Mouse (Mus musculus): ENCODE results near the gene Gnaq.
"Not testable (repeated sequence)": the region's sequence is repeated elsewhere in the genome, so short reads cannot be mapped to it uniquely, and the experiment has no call there.

The Gnaq gene

GRCm38 (mm10) chr19:16147446-16147845 lies 14.8 kb downstream of the Gnaq start:
- DNase-seq (ENCODE audit: low spot score in 2 of 2): no peak

DNA sequence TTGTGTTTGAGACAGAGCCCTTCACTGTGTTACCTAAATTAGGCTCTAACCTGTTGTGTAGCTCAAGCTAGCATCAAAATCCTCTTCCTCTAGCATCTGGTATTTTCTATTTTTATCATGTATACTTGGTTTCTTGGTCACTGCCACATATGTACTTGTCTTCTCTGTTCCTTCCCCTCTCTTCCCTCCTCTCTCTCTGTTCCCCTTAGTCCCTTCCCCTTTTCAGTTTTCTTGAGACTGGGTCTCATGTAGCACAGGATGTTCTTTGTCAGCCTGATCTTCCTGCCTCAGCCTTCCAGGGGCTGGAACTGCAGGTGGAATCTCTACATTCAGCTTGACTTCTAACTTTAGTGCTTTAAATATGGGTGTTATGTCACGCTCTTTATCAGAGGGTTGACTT lies 16.5 kb downstream of the Gnaq start:
- DNase-seq (ENCODE audit: low spot score in 2 of 2): no peak

GRCm38 (mm10) chr19:16150328-16150727 lies 17.7 kb downstream of the Gnaq start:
- DNase-seq (ENCODE audit: low spot score in 2 of 2): no peak

- DNase-seq (ENCODE audit: low spot score in 2 of 2): no peak
Observed at GRCm38 (mm10) chr19:16153851-16154250, 21.2 kb downstream of the Gnaq start.

GRCm38 (mm10) chr19:16154480-16154879 lies 21.8 kb downstream of the Gnaq start:
- no peak for DNase-seq (ENCODE audit: low spot score in 2 of 2)

GRCm38 (mm10) chr19:16157120-16157519 lies 24.5 kb downstream of the Gnaq start:
- no peak for DNase-seq (ENCODE audit: low spot score in 2 of 2)

GRCm38 (mm10) chr19:16160759-16161158 lies 28.1 kb downstream of the Gnaq start:
- DNase-seq (ENCODE audit: low spot score in 2 of 2): peak in 1 of 2 experiments; percentile 40

- no peak for DNase-seq (ENCODE audit: low spot score in 2 of 2)
Observed at GRCm38 (mm10) chr19:16161222-16161621, 28.6 kb downstream of the Gnaq start.

DNA sequence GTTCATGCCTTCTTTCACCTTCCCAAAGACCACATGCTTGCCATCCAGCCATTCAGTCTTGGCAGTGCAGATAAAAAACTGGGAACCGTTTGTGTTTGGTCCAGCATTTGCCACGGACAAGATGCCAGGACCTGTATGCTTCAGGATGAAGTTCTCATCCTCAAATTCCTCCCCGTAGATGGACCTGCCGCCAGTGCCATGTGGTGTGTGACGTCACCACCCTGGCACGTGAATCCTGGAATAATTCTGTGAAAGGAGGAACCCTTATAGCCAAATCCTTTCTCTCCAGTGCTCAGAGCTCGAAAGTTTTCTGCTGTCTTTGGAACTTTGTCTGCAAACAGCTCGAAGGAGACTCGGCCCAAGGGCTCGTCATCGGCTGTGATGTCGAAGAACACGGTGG lies 31.8 kb downstream of the Gnaq start:
- DNase-seq (ENCODE audit: low spot score in 2 of 2): not testable (repeated sequence)

DNA sequence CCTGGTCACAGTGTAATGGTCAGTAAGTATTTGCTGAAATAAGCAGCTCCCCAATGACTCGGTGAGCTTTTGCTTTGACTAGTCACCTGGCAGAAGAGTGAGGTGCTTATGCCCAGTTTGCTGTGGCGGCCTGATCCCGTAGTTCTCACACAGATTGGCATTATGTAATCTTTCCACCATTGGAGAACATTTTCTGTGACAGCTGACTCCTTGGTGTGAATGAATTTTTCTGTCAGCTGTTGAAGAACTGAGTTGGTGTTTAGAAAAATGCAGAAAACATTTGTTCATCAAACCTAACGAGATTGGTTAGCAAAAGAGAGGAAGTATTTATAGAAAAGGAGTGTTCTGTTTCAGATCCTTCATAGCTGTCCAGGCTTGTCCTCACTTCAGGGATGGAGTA lies 34.6 kb downstream of the Gnaq start:
- DNase-seq (ENCODE audit: low spot score in 2 of 2): no peak

DNA sequence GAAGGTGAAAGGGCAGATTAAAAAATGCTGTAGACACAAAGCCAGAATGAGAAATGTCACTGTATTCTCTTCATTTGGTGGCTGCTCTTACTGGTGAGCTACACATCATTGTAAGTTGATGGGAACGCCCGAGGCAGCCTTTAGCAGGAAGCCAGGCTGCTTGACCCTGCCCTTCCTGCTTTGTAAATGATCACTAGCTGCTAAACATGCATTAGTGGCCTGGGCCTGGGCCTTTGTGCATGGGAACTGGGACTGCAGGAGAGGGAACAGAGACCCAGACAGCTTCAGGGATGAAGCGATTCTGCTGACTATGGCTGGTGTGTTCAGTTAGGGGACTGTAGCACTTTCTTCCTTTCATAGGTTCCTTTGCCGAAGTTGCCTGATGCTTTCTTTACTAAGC lies 35.6 kb downstream of the Gnaq start:
- DNase-seq (ENCODE audit: low spot score in 2 of 2): peak in 1 of 2 experiments; percentile 46

DNA sequence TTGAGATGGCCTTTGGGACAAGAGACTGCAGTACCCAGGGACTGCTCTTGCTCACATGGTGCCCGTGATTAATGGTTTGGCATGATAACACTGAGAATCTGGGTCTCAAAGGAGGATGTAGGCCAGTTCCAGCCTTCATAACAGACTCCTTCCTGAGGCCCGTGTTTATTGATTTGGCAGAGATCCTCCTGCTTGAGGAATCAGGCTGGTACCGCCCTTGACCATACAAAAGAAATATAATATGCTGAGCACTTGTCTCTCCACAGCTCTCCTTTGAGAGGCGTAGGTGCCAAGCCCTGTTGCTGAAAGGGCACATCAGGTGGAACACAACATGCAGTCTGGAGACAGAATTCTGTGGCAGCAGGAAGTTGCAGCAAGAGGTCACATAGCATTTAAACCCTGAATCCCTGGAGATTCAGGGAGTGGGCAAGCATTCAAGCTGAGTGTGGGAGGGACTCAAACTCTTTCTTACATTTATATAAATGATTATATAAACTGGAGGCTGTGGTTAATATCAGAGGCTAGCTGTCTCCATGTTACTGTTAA lies 36.1 kb downstream of the Gnaq start:
- no peak for DNase-seq (ENCODE audit: low spot score in 2 of 2)

DNA sequence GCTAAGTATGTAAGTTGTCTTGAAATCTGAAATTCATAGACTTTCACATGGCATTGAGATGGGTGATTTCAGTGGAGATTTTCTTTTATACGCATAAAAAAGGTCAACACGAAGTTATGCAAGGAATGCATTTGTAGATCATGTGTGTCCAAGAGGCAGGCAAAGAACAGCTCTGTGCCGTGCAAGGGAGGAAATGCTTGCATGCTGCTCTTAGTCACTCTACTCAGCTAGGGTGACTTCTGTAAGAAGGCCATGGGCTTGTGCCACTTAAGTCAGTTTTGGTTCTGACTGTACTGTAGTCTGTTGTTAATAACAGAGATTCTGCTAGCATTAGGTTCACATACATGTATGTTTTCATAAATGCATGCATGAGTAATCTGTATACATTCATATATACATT lies 38.1 kb downstream of the Gnaq start:
- DNase-seq (ENCODE audit: low spot score in 2 of 2): no peak

GRCm38 (mm10) chr19:16173721-16174120 lies 41.1 kb downstream of the Gnaq start:
- DNase-seq (ENCODE audit: low spot score in 2 of 2): no peak

DNA sequence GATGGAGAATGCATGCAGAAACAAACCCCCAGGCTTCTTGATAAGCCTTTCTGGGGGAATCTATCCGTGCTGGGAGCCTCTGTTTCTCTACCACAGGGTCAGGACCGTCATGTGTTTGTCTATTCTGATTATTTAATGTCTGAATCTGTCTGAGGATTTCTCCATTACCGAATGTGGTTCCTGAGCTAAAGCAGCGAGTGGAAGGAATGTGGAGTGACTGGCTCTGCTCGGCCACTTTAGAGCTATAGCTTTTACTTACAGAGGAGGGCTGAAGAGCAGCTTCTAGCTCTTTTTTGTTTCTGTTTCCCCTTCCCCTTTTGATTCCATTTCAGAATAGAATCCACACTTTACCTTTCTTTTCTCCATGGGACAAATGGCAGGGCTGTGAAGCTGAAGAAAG lies 43.8 kb downstream of the Gnaq start:
- no peak for DNase-seq (ENCODE audit: low spot score in 2 of 2)

GRCm38 (mm10) chr19:16177139-16177727 lies 44.6 kb downstream of the Gnaq start:
- DNase-seq (ENCODE audit: low spot score in 2 of 2): no peak

- DNase-seq (ENCODE audit: low spot score in 2 of 2): no peak
Observed at GRCm38 (mm10) chr19:16181258-16181657, 48.6 kb downstream of the Gnaq start.

DNA sequence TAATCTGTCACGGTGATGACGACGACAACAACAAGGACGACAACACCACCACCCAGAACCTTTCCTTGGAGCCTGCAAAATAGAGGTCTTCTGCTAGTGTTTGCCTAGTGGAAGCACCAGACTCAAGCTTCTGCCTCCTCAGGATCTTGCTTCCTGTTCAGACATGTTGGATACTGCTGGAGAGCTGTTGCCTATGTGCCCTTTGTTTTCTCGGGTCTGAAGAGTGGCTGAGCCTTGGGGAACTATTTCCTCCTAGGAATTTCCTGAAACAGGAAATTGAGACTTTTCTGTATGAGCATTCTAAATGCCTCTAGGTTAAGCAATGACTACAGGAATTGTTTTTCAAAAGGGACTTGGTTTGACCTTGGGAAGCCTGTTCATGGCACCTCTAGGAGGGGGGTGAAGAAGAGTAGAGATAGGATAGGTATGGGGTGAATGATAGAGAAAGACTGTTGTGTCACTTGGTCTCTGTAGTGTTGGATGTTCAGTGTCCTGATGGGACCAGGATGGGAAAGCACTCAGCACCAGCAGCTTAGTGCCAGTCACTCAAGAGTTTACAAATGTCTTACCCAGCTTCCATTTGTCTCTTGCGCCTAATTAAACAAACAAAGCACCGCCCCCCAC lies 49.3 kb downstream of the Gnaq start:
- no peak for DNase-seq (ENCODE audit: low spot score in 2 of 2)

GRCm38 (mm10) chr19:16183592-16184365 lies 51.1 kb downstream of the Gnaq start:
- no peak for DNase-seq (ENCODE audit: low spot score in 2 of 2)

GRCm38 (mm10) chr19:16186984-16187383 lies 54.4 kb downstream of the Gnaq start:
- DNase-seq (ENCODE audit: low spot score in 2 of 2): no peak

- no peak for DNase-seq (ENCODE audit: low spot score in 2 of 2)
Observed at GRCm38 (mm10) chr19:16187952-16188351, 55.3 kb downstream of the Gnaq start.

- no peak for DNase-seq (ENCODE audit: low spot score in 2 of 2)
Observed at GRCm38 (mm10) chr19:16189066-16189765, 56.6 kb downstream of the Gnaq start.

All from right cerebral cortex, postnatal 10 days (tissue).